Mouse (Mus musculus) stomach, postnatal 0 days (tissue): ENCODE data around the gene Krtap13-1.

Experiments
- CTCF ChIP-seq: IDR thresholded peaks from 2 replicates; pipeline ENCODE4 v1.5.1; 2016; ENCODE audit warnings: antibody characterized with exemption, low read depth, mild to moderate bottlenecking, moderate library complexity
- EP300 ChIP-seq: optimal IDR thresholded peaks from 2 replicates; pipeline ENCODE3; 2016; ENCODE audit warnings: antibody characterized with exemption

DNA sequence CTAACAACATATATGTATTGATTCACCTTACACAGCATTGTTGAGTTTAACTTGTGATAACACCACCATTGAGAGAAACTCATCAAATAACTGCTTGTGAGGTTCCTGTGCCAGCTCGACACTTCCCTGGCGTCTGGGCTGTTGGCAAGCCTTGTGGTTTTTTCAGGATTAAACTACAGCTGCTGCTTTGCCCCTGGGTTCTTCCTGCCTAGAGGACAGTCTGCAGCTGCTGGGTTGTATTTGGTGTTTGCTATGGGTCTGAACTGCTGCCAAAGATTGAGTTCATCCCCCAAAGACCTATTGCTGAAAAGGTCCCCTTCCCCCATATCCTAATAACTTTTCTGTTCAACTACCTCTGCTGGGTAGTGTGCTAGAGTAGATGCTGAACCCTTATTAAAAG is 6.7 kb downstream of the Krtap13-1 start:
- no peak for TF ChIP-seq CTCF
- no peak for TF ChIP-seq EP300
